Comparison of ENCODE assay signal across 12 mouse cellular contexts in the genomic region with DNA sequence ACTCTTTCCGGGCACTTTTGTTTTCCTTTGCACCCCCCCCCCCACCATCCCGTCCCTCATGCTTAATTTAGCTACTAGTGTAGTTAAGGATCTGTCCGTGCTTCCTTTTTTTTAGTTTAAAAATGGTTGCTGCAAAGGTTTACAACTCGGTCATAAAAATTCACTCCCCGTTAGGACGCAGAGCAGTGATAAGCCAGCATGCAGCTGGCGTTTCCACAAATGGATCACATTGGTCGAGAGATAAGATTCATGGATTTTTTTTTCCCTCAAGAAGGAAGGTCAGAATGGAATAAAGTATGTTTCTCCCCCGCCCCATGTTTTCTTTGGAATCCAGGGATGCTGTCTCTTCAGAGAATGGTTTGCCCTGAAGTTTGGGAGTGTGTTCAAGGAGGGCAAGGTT.
DNase-seq lines count a peak whose midpoint lies in the region; ATAC-seq and TF ChIP-seq lines count a peak whose summit lies in the region.
"Had no signal": no experiment of that assay in that cellular context is flagged by ENCODE, and none has a peak within 500 bp of the region (broad histone marks: within the 10 kb centered on the region; RNA-seq: fewer than 3 reads in every experiment).

No protein-coding gene starts in this region.

- WGBS in hindbrain, embryonic 13.5 days, result 58% methylated on average over 9 of the region's 9 CpGs
- 87% methylated on average over 9 of the region's 9 CpGs for WGBS in hindbrain, embryonic 10.5 days
- WGBS in midbrain, embryonic 11.5 days, result 85% methylated on average over 9 of the region's 9 CpGs
- 91% methylated on average over 9 of the region's 9 CpGs for WGBS in midbrain, embryonic 10.5 days
- 17% methylated on average over 9 of the region's 9 CpGs for WGBS in limb, embryonic 14.5 days
- WGBS in neural tube, embryonic 13.5 days, result 33% methylated on average over 9 of the region's 9 CpGs

- peaks cover 41% of the 10 kb centered on the region for H3K4me1 ChIP-seq in hindbrain, embryonic 13.5 days (replicated peaks)
- peaks cover 20% of the 10 kb centered on the region for H3K4me1 ChIP-seq in hindbrain, embryonic 10.5 days (replicated peaks)
- peaks cover 3% of the 10 kb centered on the region for H3K4me1 ChIP-seq in midbrain, embryonic 11.5 days (ENCODE audit: control insufficient read depth, insufficient read depth, low read length)
- H3K4me1 ChIP-seq in midbrain, embryonic 10.5 days, result peaks cover 28% of the 10 kb centered on the region
- H3K4me1 ChIP-seq in limb, embryonic 14.5 days (ENCODE audit: control insufficient read depth, insufficient read depth, low read length), result peaks cover 31% of the 10 kb centered on the region
- peaks cover 48% of the 10 kb centered on the region for H3K4me1 ChIP-seq in neural tube, embryonic 13.5 days (replicated peaks)

- H3K9me3 ChIP-seq in hindbrain, embryonic 13.5 days, result no peaks in the 10 kb centered on the region
- no peaks in the 10 kb centered on the region for H3K9me3 ChIP-seq in hindbrain, embryonic 10.5 days
- H3K9me3 ChIP-seq in midbrain, embryonic 11.5 days (ENCODE audit: control insufficient read depth, low read length), result no peaks in the 10 kb centered on the region
- H3K9me3 ChIP-seq in midbrain, embryonic 10.5 days (replicated peaks), result no peaks in the 10 kb centered on the region
- no peaks in the 10 kb centered on the region for H3K9me3 ChIP-seq in limb, embryonic 14.5 days (ENCODE audit: control insufficient read depth, low read length)
- no peaks in the 10 kb centered on the region for H3K9me3 ChIP-seq in neural tube, embryonic 13.5 days
- H3K9me3 ChIP-seq: embryonic facial prominence, embryonic 13.5 days had no signal

- H3K4me3 ChIP-seq in hindbrain, embryonic 13.5 days, result no peak overlapping the region
- no peak overlapping the region for H3K4me3 ChIP-seq in hindbrain, embryonic 10.5 days
- H3K4me3 ChIP-seq in midbrain, embryonic 11.5 days (ENCODE audit: low read depth, low read length), result no peak overlapping the region
- no peak overlapping the region for H3K4me3 ChIP-seq in midbrain, embryonic 10.5 days
- no peak overlapping the region for H3K4me3 ChIP-seq in limb, embryonic 14.5 days (replicated peaks; ENCODE audit: low read length)
- no peak overlapping the region for H3K4me3 ChIP-seq in neural tube, embryonic 13.5 days
- H3K4me3 ChIP-seq: embryonic facial prominence, embryonic 13.5 days had no signal

- no peak for TF ChIP-seq POLR2A in limb, embryonic 14.5 days (IDR thresholded peaks at IDR 0.05; ENCODE audit: borderline replicate concordance, extremely low read depth, insufficient read depth, insufficient read length)

- ATAC-seq in hindbrain, embryonic 13.5 days (ENCODE audit: low FRiP score), result no peak
- no peak for ATAC-seq in midbrain, embryonic 11.5 days (ENCODE audit: low FRiP score)
- no peak for ATAC-seq in limb, embryonic 14.5 days (ENCODE audit: low FRiP score, low read depth)
- no peak for ATAC-seq in neural tube, embryonic 13.5 days (ENCODE audit: low read depth)

- H3K36me3 ChIP-seq in hindbrain, embryonic 13.5 days, result no peaks in the 10 kb centered on the region
- H3K36me3 ChIP-seq in hindbrain, embryonic 10.5 days, result no peaks in the 10 kb centered on the region
- no peaks in the 10 kb centered on the region for H3K36me3 ChIP-seq in midbrain, embryonic 11.5 days (ENCODE audit: control insufficient read depth, insufficient read depth, low read length)
- H3K36me3 ChIP-seq in midbrain, embryonic 10.5 days, result peaks cover 16% of the 10 kb centered on the region
- no peaks in the 10 kb centered on the region for H3K36me3 ChIP-seq in limb, embryonic 14.5 days (ENCODE audit: control insufficient read depth, insufficient read depth, low read length)
- no peaks in the 10 kb centered on the region for H3K36me3 ChIP-seq in neural tube, embryonic 13.5 days
- H3K36me3 ChIP-seq: embryonic facial prominence, embryonic 13.5 days had no signal

- no peak overlapping the region for H3K9ac ChIP-seq in hindbrain, embryonic 13.5 days
- no peak overlapping the region for H3K9ac ChIP-seq in midbrain, embryonic 11.5 days (ENCODE audit: low read length)
- H3K9ac ChIP-seq in limb, embryonic 14.5 days (ENCODE audit: low read depth, low read length, severe bottlenecking), result no peak overlapping the region
- H3K9ac ChIP-seq in neural tube, embryonic 13.5 days, result no peak overlapping the region
- H3K9ac ChIP-seq: embryonic facial prominence, embryonic 13.5 days had no signal

- peaks cover 40% of the 10 kb centered on the region for H3K27me3 ChIP-seq in hindbrain, embryonic 13.5 days
- peaks cover 26% of the 10 kb centered on the region for H3K27me3 ChIP-seq in hindbrain, embryonic 10.5 days (ENCODE audit: insufficient read depth, poor library complexity, severe bottlenecking)
- peaks cover 2% of the 10 kb centered on the region; the same call in 1 of the 2 replicates for H3K27me3 ChIP-seq in midbrain, embryonic 11.5 days (ENCODE audit: control insufficient read depth, insufficient read depth, low read length)
- peaks cover 24% of the 10 kb centered on the region for H3K27me3 ChIP-seq in midbrain, embryonic 10.5 days (ENCODE audit: low read depth, poor library complexity, severe bottlenecking)
- H3K27me3 ChIP-seq in limb, embryonic 14.5 days (ENCODE audit: control insufficient read depth, insufficient read depth, low read length), result peaks cover 11% of the 10 kb centered on the region; the same call in 1 of the 2 replicates
- H3K27me3 ChIP-seq in neural tube, embryonic 13.5 days, result peaks cover 79% of the 10 kb centered on the region

- no peak for DNase-seq in hindbrain, embryonic 10.5 days (ENCODE audit: low spot score)
- DNase-seq in midbrain, embryonic 11.5 days (ENCODE audit: low spot score, missing footprints), result peak; percentile 53
- DNase-seq in midbrain, embryonic 10.5 days (ENCODE audit: low spot score), result no peak
- DNase-seq in limb, embryonic 14.5 days (ENCODE audit: low spot score), result no peak
- DNase-seq in urinary bladder, adult 2 months (ENCODE audit: low spot score), result no peak
- DNase-seq in MN1 (ENCODE audit: low spot score), result no peak
- DNase-seq: adrenal gland, postnatal 36 days; cerebellum, adult 18-20 months; spleen, adult 18-20 months had no signal

- peak overlapping the region; percentile 87 for H3K27ac ChIP-seq in hindbrain, embryonic 13.5 days
- no peak overlapping the region for H3K27ac ChIP-seq in hindbrain, embryonic 10.5 days
- no peak overlapping the region for H3K27ac ChIP-seq in midbrain, embryonic 11.5 days (ENCODE audit: low read depth, low read length)
- no peak overlapping the region for H3K27ac ChIP-seq in midbrain, embryonic 10.5 days (replicated peaks)
- no peak overlapping the region for H3K27ac ChIP-seq in limb, embryonic 14.5 days (replicated peaks; ENCODE audit: low read depth, low read length)
- H3K27ac ChIP-seq in neural tube, embryonic 13.5 days (replicated peaks), result peak overlapping the region; percentile 65
- H3K27ac ChIP-seq: embryonic facial prominence, embryonic 13.5 days had no signal

- H3K4me2 ChIP-seq in hindbrain, embryonic 13.5 days, result no peak overlapping the region
- no peak overlapping the region for H3K4me2 ChIP-seq in midbrain, embryonic 11.5 days
- H3K4me2 ChIP-seq in limb, embryonic 14.5 days (replicated peaks; ENCODE audit: low read depth, low read length, severe bottlenecking), result peak overlapping the region; percentile 24
- 0 out of 2 replicates have a peak overlapping the region, but pooled peaks have one; percentile 22 for H3K4me2 ChIP-seq in neural tube, embryonic 13.5 days
- H3K4me2 ChIP-seq: embryonic facial prominence, embryonic 13.5 days had no signal

Comparison
In these comparisons a context has a peak if more than half of its experiments do, and no peak if none do; other contexts are left out.
1. H3K27ac ChIP-seq: peak in hindbrain, embryonic 13.5 days (single experiment) and neural tube, embryonic 13.5 days (single experiment); none in hindbrain, embryonic 10.5 days (single experiment), midbrain, embryonic 11.5 days (single experiment), midbrain, embryonic 10.5 days (single experiment) and limb, embryonic 14.5 days (single experiment).
2. H3K4me2 ChIP-seq: peak in limb, embryonic 14.5 days (single experiment) and neural tube, embryonic 13.5 days (single experiment); none in hindbrain, embryonic 13.5 days (single experiment) and midbrain, embryonic 11.5 days (single experiment).